Mouse (Mus musculus): Measurements from ENCODE around the gene Rpl3.

Rpl3 gene

GRCm38 (mm10) chr15:80071951-80072437 lies 19.7 kb downstream of the Rpl3 start:
- no peak for DNase-seq (ENCODE audit: extremely low read depth, low read depth, low spot score)

- DNase-seq (ENCODE audit: extremely low read depth, low read depth, low spot score): no peak
Observed at GRCm38 (mm10) chr15:80070095-80070644, 21.5 kb downstream of the Rpl3 start.

- no peak for DNase-seq (ENCODE audit: extremely low read depth, low read depth, low spot score)
Observed at GRCm38 (mm10) chr15:80069171-80069570, 22.5 kb downstream of the Rpl3 start.

- DNase-seq (ENCODE audit: extremely low read depth, low read depth, low spot score): no peak
Observed at GRCm38 (mm10) chr15:80066538-80066937, 25.1 kb downstream of the Rpl3 start.

- DNase-seq (ENCODE audit: extremely low read depth, low read depth, low spot score): no peak
Observed at GRCm38 (mm10) chr15:80065414-80065813, 26.3 kb downstream of the Rpl3 start.

GRCm38 (mm10) chr15:80064965-80065364 lies 26.7 kb downstream of the Rpl3 start:
- DNase-seq (ENCODE audit: extremely low read depth, low read depth, low spot score): no peak

GRCm38 (mm10) chr15:80062821-80063220 lies 28.8 kb downstream of the Rpl3 start:
- DNase-seq (ENCODE audit: extremely low read depth, low read depth, low spot score): no peak

- DNase-seq (ENCODE audit: extremely low read depth, low read depth, low spot score): no peak
Observed at GRCm38 (mm10) chr15:80062339-80062738, 29.3 kb downstream of the Rpl3 start.

GRCm38 (mm10) chr15:80061071-80061550 lies 30.6 kb downstream of the Rpl3 start:
- DNase-seq (ENCODE audit: extremely low read depth, low read depth, low spot score): no peak

- no peak for DNase-seq (ENCODE audit: extremely low read depth, low read depth, low spot score)
Observed at GRCm38 (mm10) chr15:80060356-80061070, 31.2 kb downstream of the Rpl3 start.

- DNase-seq (ENCODE audit: extremely low read depth, low read depth, low spot score): no peak
Observed at GRCm38 (mm10) chr15:80059606-80060005, 32.1 kb downstream of the Rpl3 start.

- no peak for DNase-seq (ENCODE audit: extremely low read depth, low read depth, low spot score)
Observed at GRCm38 (mm10) chr15:80058151-80058550, 33.5 kb downstream of the Rpl3 start.

GRCm38 (mm10) chr15:80054034-80054710 lies 37.5 kb downstream of the Rpl3 start:
- DNase-seq (ENCODE audit: extremely low read depth, low read depth, low spot score): no peak

- DNase-seq (ENCODE audit: extremely low read depth, low read depth, low spot score): no peak
Observed at GRCm38 (mm10) chr15:80053381-80054033, 38.2 kb downstream of the Rpl3 start.

- no peak for DNase-seq (ENCODE audit: extremely low read depth, low read depth, low spot score)
Observed at GRCm38 (mm10) chr15:80051782-80052181, 39.9 kb downstream of the Rpl3 start.

GRCm38 (mm10) chr15:80051092-80051761 lies 40.4 kb downstream of the Rpl3 start:
- DNase-seq (ENCODE audit: extremely low read depth, low read depth, low spot score): no peak

- no peak for DNase-seq (ENCODE audit: extremely low read depth, low read depth, low spot score)
Observed at GRCm38 (mm10) chr15:80050093-80050492, 41.6 kb downstream of the Rpl3 start.

GRCm38 (mm10) chr15:80047973-80048372 lies 43.7 kb downstream of the Rpl3 start:
- no peak for DNase-seq (ENCODE audit: extremely low read depth, low read depth, low spot score)

GRCm38 (mm10) chr15:80047242-80047641 lies 44.4 kb downstream of the Rpl3 start:
- no peak for DNase-seq (ENCODE audit: extremely low read depth, low read depth, low spot score)

- DNase-seq (ENCODE audit: extremely low read depth, low read depth, low spot score): no peak
Observed at GRCm38 (mm10) chr15:80045749-80046148, 45.9 kb downstream of the Rpl3 start.

- DNase-seq (ENCODE audit: extremely low read depth, low read depth, low spot score): no peak
Observed at GRCm38 (mm10) chr15:80044249-80044648, 47.4 kb downstream of the Rpl3 start.
